Mouse (Mus musculus): ENCODE data around the gene Plcb3.
A peak's percentile ranks its signal among the peaks of the same experiment; 100 is the strongest.
"Not testable (repeated sequence)": the region's sequence is repeated elsewhere in the genome, so short reads cannot be mapped to it uniquely, and the experiment has no call there.

Plcb3 gene

DNA sequence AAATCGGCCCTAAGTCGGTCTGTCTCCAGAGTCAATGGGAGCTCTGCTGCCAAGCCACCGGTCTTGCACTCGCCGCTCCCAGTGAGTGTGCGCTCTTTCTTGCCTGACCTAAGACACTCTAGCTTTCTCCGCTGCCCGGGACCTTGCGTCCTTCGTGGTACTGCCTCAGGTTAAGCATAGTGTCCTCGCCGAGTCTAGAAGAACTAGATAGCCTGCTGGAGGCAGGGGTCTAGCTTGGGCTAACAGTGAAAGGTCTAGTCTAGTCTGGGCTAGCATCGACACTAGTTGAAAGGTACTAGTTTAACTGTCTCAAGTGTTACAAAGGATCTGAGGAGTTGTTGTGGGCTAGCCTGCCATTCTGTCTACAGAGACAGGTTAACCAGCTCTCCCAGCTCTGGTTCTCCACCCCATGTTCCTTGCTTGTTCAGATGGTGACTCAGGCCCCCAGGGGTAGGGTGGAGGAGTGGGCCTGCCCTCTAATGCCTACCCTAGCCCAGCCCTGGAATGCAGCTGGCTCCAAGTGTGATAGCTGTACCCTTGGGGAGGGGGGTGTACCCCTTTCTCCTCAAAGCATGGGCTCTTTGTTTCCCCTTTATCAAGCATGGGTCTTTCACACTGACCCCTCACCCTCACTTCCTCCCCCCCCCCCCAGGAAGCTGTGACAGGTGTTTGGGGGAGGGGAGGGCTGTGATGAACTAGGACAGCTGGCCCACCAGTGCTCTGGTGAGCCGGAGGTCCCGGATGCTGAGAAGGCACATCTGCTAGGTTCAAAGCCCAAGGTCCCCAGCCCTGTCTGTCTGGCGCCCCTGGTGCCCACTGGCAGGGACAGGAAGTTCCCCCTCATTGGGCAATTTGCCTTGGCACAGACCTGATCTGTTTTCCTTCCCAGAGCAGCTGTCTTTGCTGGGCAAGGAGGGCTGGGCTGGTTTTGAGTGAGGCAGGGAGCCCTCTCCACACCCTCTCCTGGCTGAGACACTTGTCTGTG is at the start of gene Plcb3:
Plcb3 (minus strand) TSS at position 934 of the 985 bp plus-strand sequence.
- DNase-seq (ENCODE audit: low spot score): peak; percentile 65

DNA sequence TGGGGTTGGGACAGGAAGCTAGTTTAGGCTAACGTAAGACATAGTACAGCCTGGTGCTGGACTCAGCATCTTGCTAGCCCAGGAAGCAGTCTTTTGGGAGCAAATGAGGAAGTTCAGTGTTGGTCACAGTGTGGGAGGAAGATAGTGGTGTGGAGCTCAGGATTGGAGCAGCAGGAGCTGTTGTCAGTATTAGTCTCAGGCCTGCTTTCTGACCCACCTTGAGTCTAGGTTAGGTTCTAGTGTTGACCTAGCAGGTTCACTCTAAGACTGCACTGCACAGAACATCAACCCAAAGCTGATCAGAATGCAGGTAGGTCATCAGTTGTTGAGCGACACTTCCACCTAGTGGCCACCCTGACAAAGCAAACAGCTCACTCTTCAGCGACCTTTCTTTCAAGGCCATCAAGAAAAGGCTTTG is 44.0 kb upstream of the Plcb3 start:
- peak; percentile 74 for DNase-seq (ENCODE audit: low spot score)

GRCm38 (mm10) chr19:7019191-7019590 is 42.9 kb upstream of the Plcb3 start, which contains the start of gene Fermt3:
TSS of gene Fermt3 (minus strand) at chr19:7019469.
- DNase-seq (ENCODE audit: low spot score): peak; percentile 81

DNA sequence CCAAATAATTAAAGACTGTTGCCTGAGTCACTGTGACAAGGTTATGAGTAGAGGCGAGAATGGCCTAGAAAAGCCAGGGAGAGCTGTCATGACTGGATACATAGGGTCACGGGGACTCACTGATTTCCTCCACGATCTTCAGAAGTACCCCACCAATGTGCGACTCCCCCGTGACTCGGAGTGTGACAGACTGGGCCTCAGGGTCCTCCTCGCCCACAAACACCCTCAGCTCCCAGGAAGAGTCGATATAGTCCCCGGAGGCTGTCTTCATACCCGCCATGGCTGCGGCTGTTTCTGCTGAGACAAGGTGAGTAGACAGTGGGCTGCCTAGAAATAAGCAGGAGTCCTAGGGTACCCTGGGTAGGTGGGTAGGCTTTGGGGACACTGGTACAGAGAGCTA is 42.3 kb upstream of the Plcb3 start:
- no peak for DNase-seq (ENCODE audit: low spot score)

GRCm38 (mm10) chr19:7017541-7018457 is 41.5 kb upstream of the Plcb3 start:
- no peak for DNase-seq (ENCODE audit: low spot score)

DNA sequence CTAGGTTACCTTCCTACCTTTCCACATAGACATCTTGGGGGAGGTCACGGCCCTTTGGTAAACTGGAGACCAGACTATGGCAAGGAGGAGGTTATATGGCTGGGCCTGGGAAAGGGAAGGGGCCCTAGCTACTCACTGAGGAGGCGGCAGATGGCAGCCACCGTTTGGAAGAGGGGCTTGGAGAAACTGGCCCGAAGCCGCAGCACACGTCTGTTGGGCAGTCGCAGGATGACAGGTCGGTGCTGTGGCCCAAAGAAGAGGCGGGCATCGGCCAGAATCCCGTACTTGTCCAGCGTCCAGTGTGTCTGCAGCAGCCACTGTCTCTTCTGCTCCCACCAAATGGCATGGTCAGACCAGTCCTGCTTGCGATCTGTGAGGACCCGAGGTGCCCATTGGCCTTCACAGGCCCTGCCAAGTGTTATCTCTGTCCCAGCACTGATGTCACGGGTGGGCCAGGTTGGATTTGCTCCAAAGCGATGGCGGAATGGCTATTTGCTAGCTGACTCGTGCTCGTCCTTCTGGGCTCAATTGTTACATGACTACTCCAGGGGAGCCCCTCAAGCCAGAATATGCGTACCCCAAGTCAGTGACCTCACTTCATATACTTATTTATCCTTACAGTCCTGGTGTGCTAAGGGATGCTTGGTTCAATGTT is 38.3 kb upstream of the Plcb3 start:
- DNase-seq (ENCODE audit: low spot score): no peak

DNA sequence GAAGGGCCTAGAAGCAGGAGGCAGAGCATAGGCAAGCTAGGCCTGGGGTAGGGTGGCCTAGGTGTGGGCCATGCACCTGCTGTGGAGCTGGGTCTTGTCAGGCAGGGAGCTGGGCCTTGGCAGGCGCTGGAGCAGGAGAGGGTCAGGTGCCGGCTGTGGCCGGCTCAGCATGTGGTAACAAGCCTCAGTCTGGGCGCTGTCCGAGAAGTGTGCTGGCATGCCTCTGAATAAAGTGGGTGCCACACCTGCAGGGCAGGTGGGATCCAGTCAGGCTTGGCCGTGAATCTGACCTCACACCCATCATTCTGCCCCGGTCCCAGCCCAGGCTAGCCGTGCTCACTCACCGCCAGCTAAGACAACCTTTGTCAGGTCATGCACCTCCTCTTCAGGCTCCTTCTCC is 37.7 kb upstream of the Plcb3 start:
- DNase-seq (ENCODE audit: low spot score): no peak

- no peak for DNase-seq (ENCODE audit: low spot score)
Observed at GRCm38 (mm10) chr19:7012426-7012825, 36.2 kb upstream of the Plcb3 start.

DNA sequence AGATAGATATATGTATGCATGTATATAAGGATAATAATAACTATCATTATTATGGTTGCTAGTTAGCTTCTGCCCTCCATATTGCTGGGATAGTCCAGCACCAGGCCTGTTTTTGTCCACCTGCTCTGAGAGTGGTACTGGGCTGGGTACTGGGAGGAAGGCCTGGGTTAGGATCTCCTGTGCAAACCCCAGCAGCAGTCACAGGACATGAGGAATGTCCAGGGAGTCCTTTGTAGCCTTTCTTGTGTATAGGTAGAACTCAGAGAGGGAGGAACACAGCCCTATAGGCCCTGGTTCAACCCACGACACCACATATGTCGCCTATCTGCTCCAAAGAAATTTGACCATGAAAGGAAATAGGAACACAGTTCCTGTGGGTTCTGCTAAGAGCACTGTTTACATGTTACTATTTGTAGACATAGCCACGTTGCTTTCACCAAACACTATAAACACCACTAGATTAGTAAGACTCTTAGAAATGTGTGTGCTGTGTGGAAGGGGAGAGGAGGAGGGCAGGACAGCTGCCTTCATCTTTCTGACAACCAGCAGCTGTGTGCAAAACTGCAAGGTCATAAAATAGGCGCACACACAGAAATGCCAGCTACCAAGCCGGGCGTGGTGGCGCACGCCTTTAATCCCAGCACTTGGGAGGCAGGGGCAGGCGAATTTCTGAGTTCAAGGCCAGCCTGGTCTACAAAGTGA is 30.8 kb upstream of the Plcb3 start:
- DNase-seq (ENCODE audit: low spot score): no peak

- no peak for DNase-seq (ENCODE audit: low spot score)
Observed at GRCm38 (mm10) chr19:6999360-7000063, 23.2 kb upstream of the Plcb3 start.

DNA sequence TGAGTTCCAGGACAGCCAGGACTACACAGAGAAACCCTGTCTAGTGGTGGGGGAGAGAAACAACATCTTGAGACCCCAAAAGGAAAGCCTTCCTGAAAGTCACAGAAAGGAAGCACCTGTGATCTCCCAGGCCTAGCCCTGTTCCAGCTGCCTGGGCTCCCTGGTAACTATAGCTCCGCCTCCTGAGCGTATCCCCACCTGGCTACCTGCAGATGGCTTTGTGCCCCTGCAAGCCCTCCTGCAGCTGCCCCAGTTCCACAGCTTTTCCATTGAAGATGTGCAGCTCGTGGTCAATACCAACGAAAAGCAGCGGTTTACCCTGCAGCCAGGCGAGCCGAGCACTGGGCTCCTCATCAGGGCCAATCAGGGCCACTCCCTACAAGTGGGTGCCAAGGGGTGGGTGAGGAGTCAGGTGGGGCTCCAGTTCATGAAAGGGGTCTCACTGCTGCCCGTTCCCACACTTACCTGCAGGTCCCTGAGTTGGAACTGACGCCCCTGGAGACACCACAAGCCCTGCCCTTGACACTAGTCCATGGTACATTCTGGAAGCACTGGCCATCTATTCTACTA is 21.5 kb upstream of the Plcb3 start:
- DNase-seq (ENCODE audit: low spot score): no peak

DNA sequence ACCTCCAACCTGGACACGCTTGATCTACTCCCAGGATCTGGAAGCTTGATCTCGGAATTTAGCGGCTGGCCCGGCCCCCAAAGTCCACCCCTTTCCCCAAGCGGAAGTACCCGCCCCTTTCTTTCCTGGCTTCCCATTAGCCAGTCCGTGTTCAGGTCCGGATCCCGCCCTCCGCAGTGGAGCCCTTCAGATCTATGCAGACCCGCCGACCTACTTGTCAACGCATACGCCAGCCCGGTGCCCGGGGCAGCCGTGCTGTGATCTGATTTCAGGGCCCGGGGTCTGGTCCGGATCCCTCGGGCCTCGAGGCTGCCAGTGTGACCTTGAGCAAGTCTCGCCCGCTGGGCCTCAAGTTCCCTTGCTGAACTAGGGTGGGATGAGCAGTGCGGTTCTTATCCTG is 19.7 kb upstream of the Plcb3 start, which contains the start of the genes Nudt22 and Trpt1:
Nudt22 (minus strand) TSS at position 112 of the 400 bp plus-strand sequence.
Trpt1 (plus strand) TSS at position 126 of the 400 bp plus-strand sequence.
- peak; percentile 93 for DNase-seq (ENCODE audit: low spot score)

- DNase-seq (ENCODE audit: low spot score): no peak
Observed at GRCm38 (mm10) chr19:6995255-6995991, 19.2 kb upstream of the Plcb3 start.

GRCm38 (mm10) chr19:6994489-6994888 is 18.2 kb upstream of the Plcb3 start:
- DNase-seq (ENCODE audit: low spot score): no peak

DNA sequence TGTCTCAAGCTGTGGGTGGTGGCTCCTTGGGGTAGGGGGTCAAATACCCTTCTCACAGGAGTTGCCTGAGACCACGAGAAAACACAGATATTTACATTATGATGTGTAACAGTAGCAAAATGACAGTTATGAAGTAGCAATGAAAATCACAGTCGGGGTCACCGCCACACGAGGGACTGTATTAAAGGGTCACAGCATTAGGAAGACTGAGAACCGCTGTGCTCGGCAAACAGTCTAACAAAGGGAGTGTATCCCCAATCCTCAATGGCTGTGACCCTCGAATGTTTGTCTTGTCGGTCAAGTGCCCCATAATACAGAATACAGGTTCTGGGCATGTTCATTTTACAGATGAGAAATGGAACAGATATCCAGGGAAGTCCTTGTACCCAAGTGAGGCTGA is 17.7 kb upstream of the Plcb3 start:
- DNase-seq (ENCODE audit: low spot score): no peak

DNA sequence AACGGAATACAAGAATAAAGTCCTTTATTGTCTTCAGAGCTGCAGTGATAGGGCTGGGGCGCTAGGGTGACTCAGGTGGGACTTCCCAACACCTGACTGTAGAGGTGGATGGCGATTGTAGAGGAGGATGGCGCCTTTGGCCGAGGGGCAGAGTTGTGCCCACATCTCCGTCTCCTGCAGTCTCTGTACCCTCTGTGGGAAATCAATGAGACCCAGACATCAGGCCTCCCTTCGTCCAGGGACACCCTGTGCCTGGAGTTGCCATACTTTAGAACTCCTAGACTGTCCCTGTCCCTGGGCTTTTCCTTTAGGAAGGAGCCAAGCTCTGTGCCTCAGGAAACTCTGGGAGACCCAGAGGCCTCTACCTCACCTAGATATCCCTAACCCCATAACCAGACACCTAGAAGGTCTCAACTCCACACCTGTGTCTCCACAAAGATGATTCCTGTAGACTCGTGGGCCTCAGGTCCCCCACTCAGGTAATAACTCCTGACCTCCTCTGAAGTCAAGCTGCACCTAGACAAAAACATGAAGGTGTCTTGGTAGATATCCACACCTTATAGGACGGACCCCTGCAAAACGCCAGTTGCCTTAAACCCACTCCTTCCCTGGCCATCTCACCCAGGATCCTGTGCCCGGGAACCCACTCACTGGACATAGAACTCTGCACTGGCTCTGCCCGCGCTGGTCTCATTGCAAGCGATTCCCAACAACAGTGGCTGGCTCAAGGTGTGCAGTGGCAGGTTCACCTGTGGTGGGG is 16.9 kb upstream of the Plcb3 start:
- no peak for DNase-seq (ENCODE audit: low spot score)

- DNase-seq (ENCODE audit: low spot score): peak; percentile 98
Observed at GRCm38 (mm10) chr19:6992011-6992858, 16.0 kb upstream of the Plcb3 start, which contains the start of gene Dnajc4. TSS of gene Dnajc4 (minus strand) at chr19:6992572.

DNA sequence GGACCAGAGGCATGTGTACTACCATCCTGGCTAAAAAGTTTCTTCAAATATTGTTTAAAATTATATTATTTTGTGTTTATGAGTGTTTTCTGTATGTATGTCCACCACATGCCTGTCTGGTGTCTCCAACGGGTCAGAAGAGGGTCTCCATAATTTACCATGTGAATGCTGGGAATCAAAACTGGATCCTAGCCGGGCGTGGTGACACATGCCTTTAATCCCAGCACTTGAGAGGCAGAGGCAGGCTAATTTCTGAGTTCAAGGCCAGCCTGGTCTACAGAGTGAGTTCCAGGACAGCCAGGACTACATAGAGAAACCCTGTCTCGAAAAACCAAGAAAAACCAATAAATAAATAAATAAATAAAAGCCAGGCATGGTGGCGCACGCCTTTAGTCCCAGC is 14.9 kb upstream of the Plcb3 start:
- DNase-seq (ENCODE audit: low spot score): not testable (repeated sequence)

All from lung, postnatal 25 days (tissue).